Mouse (Mus musculus) ES-E14 (cell line): ENCODE measurements at regions not wholly inside any gene's neighbourhood (a gene's known extent, or its start where the extent isn't known, plus 50 kb on each side); places are given as distances from the start of the nearest gene placed in this dataset.

Source experiments
- CHD2 ChIP-seq: IDR thresholded peaks from 2 replicates; pipeline ENCODE4 v1.6.1; 2014; ENCODE audit warnings: mild to moderate bottlenecking, low read depth, low read length, inconsistent platforms
- ZC3H11A ChIP-seq: IDR thresholded peaks from 2 replicates; pipeline ENCODE4 v1.6.1; 2012; ENCODE audit warnings: low read depth, mild to moderate bottlenecking, inconsistent platforms, low read length, borderline replicate concordance

GRCm38 (mm10) chr13:51348707-51349106 lies 59.7 kb upstream of the S1pr3 start:
- TF ChIP-seq CHD2 (no peak), ZC3H11A (no peak)
